Mouse (Mus musculus): ENCODE results near the gene Ehmt2. TPM values are rescaled to one million over a fixed set of nuclear protein-coding genes. Genes with fewer than 3 reads are reported as not detected.

Gene Ehmt2
- polyA plus RNA-seq, 1 experiment from 2014 or later, result 114 TPM

DNA sequence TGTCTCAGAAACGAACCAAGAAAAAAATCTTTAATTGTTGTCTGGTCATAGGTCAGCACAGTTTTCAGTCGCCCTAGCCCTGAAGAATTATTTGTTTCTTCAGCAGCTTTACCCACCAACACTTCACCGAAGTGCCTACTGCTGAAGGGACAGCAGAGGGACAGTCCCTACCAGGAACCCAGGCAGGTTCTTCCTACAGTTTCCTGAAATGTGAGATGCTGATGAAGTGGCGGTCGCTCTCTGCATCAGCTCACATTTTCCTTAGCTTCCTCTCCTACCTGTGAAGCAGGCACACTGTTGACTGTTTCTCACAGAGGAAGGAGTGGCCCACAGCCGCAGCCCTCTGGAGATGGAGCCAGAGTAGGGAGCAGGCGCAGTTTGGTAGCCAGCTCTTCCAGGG is 32.3 kb upstream of the Ehmt2 start:
- 63% methylated on average over 7 of the region's 7 CpGs for WGBS
- Histone ChIP-seq H3K4me2 (no peak overlapping the region), H3K4me3 (replicated peaks) (no peak overlapping the region), H3K4me1 (replicated peaks) (peaks cover 4% of the 10 kb centered on the region; the same call in 1 of the 2 replicates), H3K9me3 (no peaks in the 10 kb centered on the region), H3K36me3 (no peaks in the 10 kb centered on the region), H3K9ac (replicated peaks) (no peak overlapping the region; the same call in 1 of the 2 replicates), H3K27ac (no peak overlapping the region), H3K27me3 (no peaks in the 10 kb centered on the region; the same call in 1 of the 2 replicates)
- ATAC-seq (ENCODE audit: insufficient number of reproducible peaks, insufficient read depth, low FRiP score, low TSS enrichment, low read depth), result no peak

DNA sequence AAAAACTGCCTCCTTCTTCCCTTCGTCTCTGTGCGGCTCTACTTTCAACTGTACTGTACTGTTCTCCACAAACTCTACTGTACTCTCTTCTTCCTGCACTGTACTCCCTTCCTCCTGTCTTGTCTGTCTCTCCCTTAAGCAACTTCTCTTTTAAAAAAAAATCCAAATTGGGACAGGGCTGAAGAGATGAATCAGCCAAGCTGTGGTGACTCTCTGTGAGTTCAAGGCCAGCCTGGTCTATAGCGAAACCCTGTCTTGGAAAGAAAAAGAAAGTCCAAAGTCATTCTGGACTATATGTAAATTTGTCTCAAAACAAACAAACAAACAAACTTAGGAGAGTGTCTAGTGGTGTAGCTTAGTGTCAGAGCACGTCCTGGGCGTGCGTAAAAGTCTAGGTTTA is 23.9 kb upstream of the Ehmt2 start:
- ATAC-seq (ENCODE audit: insufficient number of reproducible peaks, insufficient read depth, low FRiP score, low TSS enrichment, low read depth), result no peak
- WGBS, result 89% methylated on average over 6 of the region's 6 CpGs
- H3K4me1 ChIP-seq (replicated peaks), result no peaks in the 10 kb centered on the region; the same call in 1 of the 2 replicates

DNA sequence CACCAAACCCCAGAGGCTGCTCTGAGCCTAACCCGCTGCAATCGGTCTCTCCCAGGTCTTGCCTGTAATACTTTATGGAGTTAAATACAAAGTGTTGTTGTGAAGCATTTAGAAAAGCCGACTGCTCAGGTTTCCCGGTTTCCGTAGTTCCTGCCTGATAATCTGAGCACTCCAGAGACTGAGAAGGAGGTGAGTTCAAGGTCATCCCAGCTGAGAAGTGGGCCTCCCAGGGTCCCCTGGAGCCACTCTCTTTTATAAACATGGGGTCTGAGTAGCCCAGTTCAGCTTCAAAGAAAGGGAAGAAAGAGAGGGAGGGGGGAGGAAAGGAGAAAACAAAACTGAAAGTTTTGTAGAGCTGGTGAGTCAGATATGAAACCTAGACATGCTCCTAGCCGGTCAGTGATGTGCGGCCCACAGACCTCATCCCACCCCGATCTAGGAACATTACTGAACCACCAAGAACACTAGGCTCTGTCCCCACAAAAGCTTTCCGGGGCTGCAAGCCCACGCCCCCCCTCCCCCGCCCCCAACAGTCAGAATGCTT is 18.9 kb upstream of the Ehmt2 start, which contains the start of gene Zbtb12:
Gene Zbtb12 (plus strand): TSS at position 148 of the 544 bp plus-strand sequence.
- H3K4me1 ChIP-seq (replicated peaks), result peaks cover 8% of the 10 kb centered on the region; the same call in 1 of the 2 replicates
- H3K9me3 ChIP-seq, result no peaks in the 10 kb centered on the region
- no peak within 1 kb of the TSS for H3K27ac ChIP-seq
- no peak within 1 kb of the TSS for H3K4me3 ChIP-seq (replicated peaks)
- H3K27me3 ChIP-seq, result peaks cover 20% of the 10 kb centered on the region
- ATAC-seq (ENCODE audit: insufficient number of reproducible peaks, insufficient read depth, low FRiP score, low TSS enrichment, low read depth), result no peak
- WGBS, result 57% methylated on average over 11 of the region's 11 CpGs
- 0 out of 2 replicates have a peak within 1 kb of the TSS, but pooled peaks have one; percentile 3 for H3K4me2 ChIP-seq
- no peaks in the 10 kb centered on the region for H3K36me3 ChIP-seq
- H3K9ac ChIP-seq (replicated peaks), result no peak within 1 kb of the TSS

More for the DNA sequence above, 23.9 kb upstream of the Ehmt2 start:
- Histone ChIP-seq H3K27me3 (0 out of 2 replicates have a peak, but pooled peaks cover 4% of the 10 kb centered on the region), H3K4me3 (replicated peaks) (no peak overlapping the region), H3K9ac (replicated peaks) (no peak overlapping the region), H3K36me3 (no peaks in the 10 kb centered on the region), H3K4me2 (no peak overlapping the region), H3K27ac (no peak overlapping the region), H3K9me3 (no peaks in the 10 kb centered on the region)

DNA sequence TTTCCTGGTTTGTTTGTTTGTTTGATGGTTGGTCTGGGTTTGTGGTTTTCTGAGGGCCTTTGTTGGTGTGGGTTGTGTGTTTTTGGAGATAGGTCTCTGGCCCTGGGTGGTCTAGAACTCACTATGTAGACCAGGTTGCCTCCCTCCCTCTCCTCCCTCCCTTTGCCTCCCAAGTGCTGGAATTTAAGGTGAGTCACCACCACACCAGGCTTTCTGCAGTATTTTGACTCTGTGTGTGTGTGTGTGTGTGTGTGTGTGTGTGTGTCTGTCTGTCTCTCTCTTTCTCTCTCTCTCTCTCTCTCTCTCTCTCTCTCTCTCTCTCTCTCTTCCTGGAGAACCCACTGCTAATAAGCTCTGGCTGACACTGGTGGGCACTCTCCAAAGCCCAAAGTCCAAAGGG is 17.1 kb upstream of the Ehmt2 start:
- no peak for ATAC-seq (ENCODE audit: insufficient number of reproducible peaks, insufficient read depth, low FRiP score, low TSS enrichment, low read depth)
- H3K4me3 ChIP-seq (replicated peaks), result no peak overlapping the region
- no peaks in the 10 kb centered on the region for H3K36me3 ChIP-seq
- no peaks in the 10 kb centered on the region for H3K9me3 ChIP-seq
- H3K4me2 ChIP-seq, result no peak overlapping the region
- H3K27me3 ChIP-seq, result peaks cover 20% of the 10 kb centered on the region
- H3K4me1 ChIP-seq (replicated peaks), result peaks cover 8% of the 10 kb centered on the region; the same call in 1 of the 2 replicates
- H3K9ac ChIP-seq (replicated peaks), result no peak overlapping the region
- H3K27ac ChIP-seq, result no peak overlapping the region

DNA sequence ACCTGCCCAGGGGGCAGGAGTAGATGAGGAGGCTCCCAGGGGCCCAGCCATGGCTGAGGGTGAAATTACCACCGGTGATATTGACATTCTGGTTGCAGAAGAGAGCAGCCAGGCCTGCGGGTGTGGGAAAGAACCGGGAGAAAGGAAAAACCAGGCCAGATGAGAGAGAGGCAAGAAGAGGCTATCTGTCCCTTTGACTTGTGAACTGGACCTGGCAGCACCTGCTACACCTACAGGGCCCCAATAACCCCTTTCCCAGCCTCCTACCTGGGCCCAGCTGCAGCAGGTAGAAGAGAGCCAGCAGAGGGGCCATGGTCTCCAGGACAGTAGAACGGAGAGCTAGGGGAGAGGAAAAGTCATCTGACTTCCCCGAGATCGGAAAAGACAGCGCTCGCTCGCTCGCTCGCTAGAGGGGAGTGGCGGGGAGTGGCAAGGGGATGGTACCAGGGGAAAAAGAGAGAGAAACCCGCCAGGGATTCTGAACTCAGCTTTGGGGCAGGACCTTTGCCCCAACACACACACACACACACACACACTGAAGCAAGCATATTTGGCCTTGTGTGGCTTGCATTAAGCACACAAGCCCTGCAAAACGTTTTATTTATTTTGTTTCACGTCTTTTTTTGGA is 16.5 kb upstream of the Ehmt2 start, which contains the start of gene Gm20547:
Gene Gm20547 (minus strand): TSS at position 360 of the 628 bp plus-strand sequence.
- Histone ChIP-seq H3K27ac (no peak within 1 kb of the TSS), H3K4me2 (peak within 1 kb of the TSS; percentile 13; the same call in 1 of the 2 replicates), H3K9me3 (no peaks in the 10 kb centered on the region), H3K36me3 (no peaks in the 10 kb centered on the region), H3K4me3 (replicated peaks) (no peak within 1 kb of the TSS), H3K27me3 (peaks cover 20% of the 10 kb centered on the region), H3K4me1 (replicated peaks) (peaks cover 8% of the 10 kb centered on the region; the same call in 1 of the 2 replicates), H3K9ac (replicated peaks) (no peak within 1 kb of the TSS)
- 8% methylated on average over 15 of the region's 15 CpGs for whole genome bisulfite sequencing
- no peak for ATAC-seq (ENCODE audit: insufficient number of reproducible peaks, insufficient read depth, low FRiP score, low TSS enrichment, low read depth)

DNA sequence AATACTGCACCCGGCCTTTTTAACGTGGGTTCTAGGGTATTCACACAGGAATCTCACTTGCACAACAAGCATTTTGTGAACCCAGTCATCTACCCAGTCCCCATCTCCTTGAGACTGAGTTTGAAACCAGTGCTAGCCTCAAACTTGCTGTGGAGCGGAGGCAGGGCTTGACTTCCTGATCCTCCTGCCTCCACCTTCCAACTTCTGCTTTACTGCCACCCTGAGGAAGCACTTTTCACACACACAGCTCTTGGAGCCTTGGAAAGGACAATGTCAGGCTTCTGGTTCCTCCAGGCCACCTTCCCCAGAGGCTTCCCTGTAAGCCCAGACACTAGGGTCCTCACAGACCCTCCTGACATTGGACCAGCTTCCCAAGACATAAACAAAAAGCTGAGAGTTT is 14.9 kb upstream of the Ehmt2 start:
- Histone ChIP-seq H3K9ac (replicated peaks) (no peak overlapping the region), H3K36me3 (no peaks in the 10 kb centered on the region), H3K27ac (no peak overlapping the region), H3K27me3 (peaks cover 20% of the 10 kb centered on the region), H3K4me1 (replicated peaks) (peaks cover 8% of the 10 kb centered on the region; the same call in 1 of the 2 replicates), H3K4me3 (replicated peaks) (no peak overlapping the region), H3K9me3 (no peaks in the 10 kb centered on the region), H3K4me2 (no peak overlapping the region)
- no peak for ATAC-seq (ENCODE audit: insufficient number of reproducible peaks, insufficient read depth, low FRiP score, low TSS enrichment, low read depth)
- WGBS, result 53% methylated on average over 3 of the region's 3 CpGs

DNA sequence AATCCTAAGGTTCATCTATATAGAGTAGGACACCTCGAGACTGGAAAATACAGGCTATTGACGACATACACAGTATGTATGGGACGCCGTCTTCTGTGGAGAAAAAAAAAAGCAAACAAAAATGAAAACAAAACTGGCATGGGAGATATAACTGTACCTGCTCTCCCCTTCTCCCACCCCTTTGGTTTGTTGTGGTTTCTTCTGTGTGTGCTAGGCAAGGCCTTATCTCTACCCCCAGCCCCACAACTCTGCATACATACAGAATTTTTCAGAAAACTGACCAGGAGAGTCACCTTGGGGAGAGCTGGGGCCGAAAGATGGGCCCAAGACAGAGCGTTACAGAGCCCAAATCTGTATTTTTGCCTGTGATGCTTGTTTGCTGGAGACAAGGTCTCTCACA is 13.6 kb upstream of the Ehmt2 start:
- Histone ChIP-seq H3K36me3 (no peaks in the 10 kb centered on the region), H3K27ac (no peak overlapping the region), H3K4me3 (replicated peaks) (no peak overlapping the region), H3K9ac (replicated peaks) (no peak overlapping the region), H3K27me3 (peaks cover 20% of the 10 kb centered on the region), H3K4me2 (no peak overlapping the region), H3K4me1 (replicated peaks) (0 out of 2 replicates have a peak, but pooled peaks cover 6% of the 10 kb centered on the region), H3K9me3 (no peaks in the 10 kb centered on the region)
- ATAC-seq (ENCODE audit: insufficient number of reproducible peaks, insufficient read depth, low FRiP score, low TSS enrichment, low read depth), result no peak
- 90% methylated on average over 6 of the region's 6 CpGs for WGBS

DNA sequence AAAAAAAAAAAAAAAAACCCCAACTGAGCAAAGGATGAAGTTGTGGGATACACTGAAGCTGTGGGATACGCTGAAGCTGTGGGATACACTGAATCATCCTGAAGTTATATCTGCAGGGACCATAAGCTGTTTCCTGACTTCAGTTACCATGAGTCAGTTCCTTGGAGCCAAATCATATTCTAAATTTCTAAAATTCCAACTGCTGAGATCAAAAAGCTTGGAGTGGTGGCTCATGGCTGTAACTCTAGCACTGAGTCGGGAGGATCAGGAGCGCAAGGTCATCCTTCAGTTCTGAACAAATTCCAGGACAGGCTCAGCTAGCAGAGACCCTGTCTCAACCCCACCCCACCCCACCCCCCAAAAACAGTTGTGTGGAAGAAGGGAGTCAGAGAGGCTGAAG is 12.7 kb upstream of the Ehmt2 start:
- ATAC-seq (ENCODE audit: insufficient number of reproducible peaks, insufficient read depth, low FRiP score, low TSS enrichment, low read depth), result no peak
- 83% methylated on average over 3 of the region's 3 CpGs for WGBS
- Histone ChIP-seq H3K4me1 (replicated peaks) (0 out of 2 replicates have a peak, but pooled peaks cover 6% of the 10 kb centered on the region), H3K36me3 (no peaks in the 10 kb centered on the region), H3K9ac (replicated peaks) (no peak overlapping the region), H3K9me3 (no peaks in the 10 kb centered on the region), H3K4me2 (no peak overlapping the region), H3K4me3 (replicated peaks) (no peak overlapping the region), H3K27ac (no peak overlapping the region), H3K27me3 (peaks cover 20% of the 10 kb centered on the region)

DNA sequence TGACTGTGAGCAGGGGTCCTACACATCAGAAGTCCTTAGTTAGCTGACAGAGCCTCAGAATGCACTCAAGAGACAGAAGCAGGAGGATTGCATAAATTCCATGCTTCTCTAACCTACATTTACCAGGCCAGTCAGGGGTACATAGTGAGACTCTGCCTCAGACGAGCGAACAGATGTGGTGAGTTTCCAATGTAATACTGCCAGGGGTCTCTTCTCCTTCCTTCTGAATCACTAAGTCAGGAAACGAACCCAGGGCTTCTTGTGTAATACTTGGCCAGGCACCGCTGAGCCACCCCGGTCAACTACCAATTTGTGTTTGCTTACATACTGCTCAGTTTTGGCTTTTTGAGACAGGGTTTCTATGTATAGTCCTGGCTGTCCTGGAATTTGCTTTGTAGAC is 10.3 kb upstream of the Ehmt2 start:
- Histone ChIP-seq H3K9me3 (no peaks in the 10 kb centered on the region), H3K4me2 (no peak overlapping the region), H3K36me3 (no peaks in the 10 kb centered on the region), H3K4me1 (replicated peaks) (peaks cover 7% of the 10 kb centered on the region; the same call in 1 of the 2 replicates), H3K27me3 (peaks cover 4% of the 10 kb centered on the region; the same call in 1 of the 2 replicates), H3K9ac (replicated peaks) (no peak overlapping the region), H3K4me3 (replicated peaks) (no peak overlapping the region), H3K27ac (no peak overlapping the region)
- 88% methylated on average over 5 of the region's 5 CpGs for WGBS
- ATAC-seq (ENCODE audit: insufficient number of reproducible peaks, insufficient read depth, low FRiP score, low TSS enrichment, low read depth), result no peak

DNA sequence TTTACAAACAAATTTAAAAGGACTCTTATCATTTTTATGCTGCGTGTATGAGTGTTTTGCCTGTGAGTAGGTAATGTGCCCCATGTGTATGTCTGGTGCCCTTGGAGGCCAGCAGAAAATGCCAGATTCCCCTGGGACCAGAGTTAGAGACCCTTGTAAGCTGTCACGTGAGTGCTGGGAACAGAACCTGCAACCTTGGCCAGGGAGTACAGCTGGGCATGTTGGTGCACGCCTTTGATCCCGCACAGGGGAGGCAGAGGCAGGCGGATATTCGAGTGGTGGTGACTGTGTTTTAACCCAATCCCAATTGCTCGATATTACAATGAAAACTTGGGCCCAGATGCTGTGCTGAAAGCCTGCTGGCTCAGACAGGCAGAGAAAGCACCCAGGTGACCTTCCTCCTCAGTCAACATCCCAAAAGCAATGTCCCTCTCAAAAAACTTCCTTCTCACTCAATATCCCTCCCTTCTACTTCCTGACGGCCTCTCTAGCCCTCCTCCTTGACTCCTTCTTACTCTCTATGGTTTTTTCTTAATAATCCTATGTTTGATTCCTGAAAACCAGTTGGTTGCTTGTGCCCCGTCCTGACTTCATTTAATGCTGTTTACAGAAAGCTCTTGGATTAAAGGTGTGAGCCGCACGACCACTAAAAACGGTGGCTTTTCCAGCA is 8.1 kb upstream of the Ehmt2 start:
- ATAC-seq (ENCODE audit: insufficient number of reproducible peaks, insufficient read depth, low FRiP score, low TSS enrichment, low read depth), result no peak
- 86% methylated on average over 12 of the region's 12 CpGs for WGBS

DNA sequence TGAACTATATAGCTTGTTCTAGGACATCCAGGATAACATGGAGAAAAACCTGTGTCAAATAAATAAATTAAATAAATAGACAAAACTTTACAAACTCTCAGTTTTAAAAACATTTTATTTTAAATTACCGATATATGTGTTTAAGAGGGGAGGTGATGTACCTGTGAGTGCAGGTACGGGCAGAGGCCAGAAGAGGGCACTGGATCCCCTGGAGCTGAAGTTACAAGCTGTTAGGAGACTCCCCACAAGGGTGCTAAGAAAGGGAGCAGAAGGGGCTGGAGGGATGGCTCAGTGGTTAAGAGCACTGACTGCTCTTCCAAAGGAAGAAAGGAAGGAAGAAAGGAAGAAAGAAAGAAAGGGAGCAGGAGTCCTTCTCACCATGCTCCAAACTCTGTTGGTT is 6.9 kb upstream of the Ehmt2 start:
- Histone ChIP-seq H3K9me3 (no peaks in the 10 kb centered on the region), H3K4me3 (replicated peaks) (no peak overlapping the region), H3K4me1 (replicated peaks) (peaks cover 21% of the 10 kb centered on the region), H3K27me3 (no peaks in the 10 kb centered on the region), H3K27ac (no peak overlapping the region), H3K36me3 (peaks cover 9% of the 10 kb centered on the region), H3K9ac (replicated peaks) (no peak overlapping the region), H3K4me2 (no peak overlapping the region)
- 91% methylated on average over 2 of the region's 2 CpGs for WGBS
- ATAC-seq (ENCODE audit: insufficient number of reproducible peaks, insufficient read depth, low FRiP score, low TSS enrichment, low read depth), result no peak

More for the DNA sequence above, 8.1 kb upstream of the Ehmt2 start:
- Histone ChIP-seq H3K4me1 (replicated peaks) (peaks cover 9% of the 10 kb centered on the region), H3K9ac (replicated peaks) (no peak overlapping the region), H3K9me3 (no peaks in the 10 kb centered on the region), H3K4me2 (no peak overlapping the region), H3K36me3 (no peaks in the 10 kb centered on the region), H3K4me3 (replicated peaks) (no peak overlapping the region), H3K27ac (no peak overlapping the region), H3K27me3 (no peaks in the 10 kb centered on the region)

Data from limb, embryonic 12.5 days (tissue).